Mouse (Mus musculus): Measurements from ENCODE around the gene Dnajc8. TPM values are rescaled to one million over a fixed set of nuclear protein-coding genes. Genes with fewer than 3 reads are reported as not detected.
"Not testable (repeated sequence)": the region's sequence is repeated elsewhere in the genome, so short reads cannot be mapped to it uniquely, and the experiment has no call there.

Gene Dnajc8
- polyA plus RNA-seq, 1 experiment from 2014 or later, result 77.7 TPM

- H3K9me3 ChIP-seq (replicated peaks; ENCODE audit: control insufficient read depth, low read length), result no peaks in the 10 kb centered on the region
- H3K4me2 ChIP-seq (ENCODE audit: low read depth, low read length), result no peak overlapping the region
- ATAC-seq (ENCODE audit: low read depth), result no peak
- H3K4me3 ChIP-seq (ENCODE audit: low read depth, low read length), result no peak overlapping the region
- H3K27me3 ChIP-seq (ENCODE audit: control insufficient read depth, insufficient read depth, low read depth, low read length), result no peaks in the 10 kb centered on the region
- H3K36me3 ChIP-seq (ENCODE audit: control insufficient read depth, insufficient read depth), result no peaks in the 10 kb centered on the region
- peaks cover 3% of the 10 kb centered on the region; the same call in 1 of the 2 replicates for H3K4me1 ChIP-seq (ENCODE audit: control insufficient read depth, low read depth, low read length)
- no peak overlapping the region for H3K9ac ChIP-seq (ENCODE audit: low read depth, low read length)
- 60% methylated on average over 4 of the region's 4 CpGs for WGBS (ENCODE audit: insufficient replicate concordance)
- no peak overlapping the region for H3K27ac ChIP-seq (ENCODE audit: low read length)
Measured at GRCm38 (mm10) chr4:132594191-132594590, 58.8 kb downstream of the Dnajc8 start.

GRCm38 (mm10) chr4:132598861-132599260 lies 63.5 kb downstream of the Dnajc8 start:
- Histone ChIP-seq H3K9ac (ENCODE audit: low read depth, low read length) (no peak overlapping the region), H3K36me3 (ENCODE audit: control insufficient read depth, insufficient read depth) (no peaks in the 10 kb centered on the region), H3K4me2 (ENCODE audit: low read depth, low read length) (no peak overlapping the region), H3K27ac (ENCODE audit: low read length) (no peak overlapping the region), H3K9me3 (replicated peaks; ENCODE audit: control insufficient read depth, low read length) (no peaks in the 10 kb centered on the region), H3K4me3 (ENCODE audit: low read depth, low read length) (no peak overlapping the region), H3K27me3 (ENCODE audit: control insufficient read depth, insufficient read depth, low read depth, low read length) (no peaks in the 10 kb centered on the region), H3K4me1 (ENCODE audit: control insufficient read depth, low read depth, low read length) (0 out of 2 replicates have a peak, but pooled peaks cover 2% of the 10 kb centered on the region)
- WGBS (ENCODE audit: insufficient replicate concordance), result 63% methylated on average over 2 of the region's 2 CpGs
- no peak for ATAC-seq (ENCODE audit: low read depth)

GRCm38 (mm10) chr4:132599764-132600163 lies 64.4 kb downstream of the Dnajc8 start:
- ATAC-seq (ENCODE audit: low read depth), result peak; percentile 19; the same call in 1 of the 2 replicates
- no peak overlapping the region for H3K9ac ChIP-seq (ENCODE audit: low read depth, low read length)
- 57% methylated on average over 3 of the region's 3 CpGs for WGBS (ENCODE audit: insufficient replicate concordance)

GRCm38 (mm10) chr4:132600465-132600864 lies 65.1 kb downstream of the Dnajc8 start:
- no peak for ATAC-seq (ENCODE audit: low read depth)
- H3K4me2 ChIP-seq (ENCODE audit: low read depth, low read length), result no peak overlapping the region
- 62% methylated on average over 6 of the region's 6 CpGs for WGBS (ENCODE audit: insufficient replicate concordance)

More at GRCm38 (mm10) chr4:132599764-132600163, 64.4 kb downstream of the Dnajc8 start:
- no peaks in the 10 kb centered on the region for H3K36me3 ChIP-seq (ENCODE audit: control insufficient read depth, insufficient read depth)
- H3K4me3 ChIP-seq (ENCODE audit: low read depth, low read length), result no peak overlapping the region
- no peak overlapping the region for H3K4me2 ChIP-seq (ENCODE audit: low read depth, low read length)
- no peaks in the 10 kb centered on the region for H3K27me3 ChIP-seq (ENCODE audit: control insufficient read depth, insufficient read depth, low read depth, low read length)
- no peaks in the 10 kb centered on the region for H3K9me3 ChIP-seq (replicated peaks; ENCODE audit: control insufficient read depth, low read length)
- H3K27ac ChIP-seq (ENCODE audit: low read length), result no peak overlapping the region
- H3K4me1 ChIP-seq (ENCODE audit: control insufficient read depth, low read depth, low read length), result no peaks in the 10 kb centered on the region

GRCm38 (mm10) chr4:132601242-132601641 lies 65.9 kb downstream of the Dnajc8 start:
- not testable (repeated sequence) for H3K27me3 ChIP-seq (ENCODE audit: control insufficient read depth, insufficient read depth, low read depth, low read length); H3K9ac ChIP-seq (ENCODE audit: low read depth, low read length); H3K9me3 ChIP-seq (replicated peaks; ENCODE audit: control insufficient read depth, low read length); H3K4me2 ChIP-seq (ENCODE audit: low read depth, low read length); H3K27ac ChIP-seq (ENCODE audit: low read length); ATAC-seq (ENCODE audit: low read depth); H3K36me3 ChIP-seq (ENCODE audit: control insufficient read depth, insufficient read depth); H3K4me3 ChIP-seq (ENCODE audit: low read depth, low read length); H3K4me1 ChIP-seq (ENCODE audit: control insufficient read depth, low read depth, low read length)
- WGBS (ENCODE audit: insufficient replicate concordance), result 62% methylated on average over 4 of the region's 5 CpGs

More at GRCm38 (mm10) chr4:132600465-132600864, 65.1 kb downstream of the Dnajc8 start:
- no peaks in the 10 kb centered on the region for H3K9me3 ChIP-seq (replicated peaks; ENCODE audit: control insufficient read depth, low read length)
- no peak overlapping the region for H3K9ac ChIP-seq (ENCODE audit: low read depth, low read length)
- H3K4me3 ChIP-seq (ENCODE audit: low read depth, low read length), result no peak overlapping the region
- no peaks in the 10 kb centered on the region for H3K4me1 ChIP-seq (ENCODE audit: control insufficient read depth, low read depth, low read length)
- H3K36me3 ChIP-seq (ENCODE audit: control insufficient read depth, insufficient read depth), result no peaks in the 10 kb centered on the region
- no peaks in the 10 kb centered on the region for H3K27me3 ChIP-seq (ENCODE audit: control insufficient read depth, insufficient read depth, low read depth, low read length)
- H3K27ac ChIP-seq (ENCODE audit: low read length), result no peak overlapping the region

Other genes starting within 250 kb of the Dnajc8 start
- 0.41 and 0.61 TPM in 2 replicates for gene Rab42, start 232.2 kb upstream of the Dnajc8 start, polyA plus RNA-seq (2015; fragmentation: Nextera tagmentation; extraction: Ambion mirVana)
- 26.9 and 27.3 TPM in 2 replicates for gene Trnau1ap, start 206.0 kb upstream of the Dnajc8 start, polyA plus RNA-seq (2015; fragmentation: Nextera tagmentation; extraction: Ambion mirVana)
- gene Rcc1, start 181.9 kb upstream of the Dnajc8 start, polyA plus RNA-seq (2015; fragmentation: Nextera tagmentation; extraction: Ambion mirVana), result 41.3 and 44.2 TPM in 2 replicates
- gene Phactr4, start 113.1 kb upstream of the Dnajc8 start, polyA plus RNA-seq (2015; fragmentation: Nextera tagmentation; extraction: Ambion mirVana), result 7.6 and 9.9 TPM in 2 replicates
- 8.2 and 11.4 TPM in 2 replicates for gene Med18, start 71.6 kb upstream of the Dnajc8 start, polyA plus RNA-seq (2015; fragmentation: Nextera tagmentation; extraction: Ambion mirVana)
- 7.9 and 8.1 TPM in 2 replicates for gene Sesn2, start 25.0 kb upstream of the Dnajc8 start, polyA plus RNA-seq (2015; fragmentation: Nextera tagmentation; extraction: Ambion mirVana)
- gene Atpif1, start 1.9 kb upstream of the Dnajc8 start, polyA plus RNA-seq (2015; fragmentation: Nextera tagmentation; extraction: Ambion mirVana), result 1,068 and 1,164 TPM in 2 replicates
- 0.91 and 1.2 TPM in 2 replicates for gene Ptafr, start 28.5 kb downstream of the Dnajc8 start, polyA plus RNA-seq (2015; fragmentation: Nextera tagmentation; extraction: Ambion mirVana)
- gene Eya3, start 103.4 kb downstream of the Dnajc8 start, polyA plus RNA-seq (2015; fragmentation: Nextera tagmentation; extraction: Ambion mirVana), result 13.2 and 14.5 TPM in 2 replicates
- gene Xkr8, start 197.0 kb downstream of the Dnajc8 start, polyA plus RNA-seq (2015; fragmentation: Nextera tagmentation; extraction: Ambion mirVana), result 2.5 and 3.9 TPM in 2 replicates
- 0.75 and 0.90 TPM in 2 replicates for gene Smpdl3b, start 221.7 kb downstream of the Dnajc8 start, polyA plus RNA-seq (2015; fragmentation: Nextera tagmentation; extraction: Ambion mirVana)
- 65.4 and 72.6 TPM in 2 replicates for gene Rpa2, start 232.8 kb downstream of the Dnajc8 start, polyA plus RNA-seq (2015; fragmentation: Nextera tagmentation; extraction: Ambion mirVana)

Measured in liver, embryonic 16.5 days (tissue).